Mouse (Mus musculus) liver (tissue): ENCODE measurements around the gene Dnah5.

Experiments used
- DNase-seq: peaks from one replicate; pipeline ENCODE4 v3.0.0-alpha.2; 2020; ENCODE audit warnings: mixed read lengths

Dnah5 gene

DNA sequence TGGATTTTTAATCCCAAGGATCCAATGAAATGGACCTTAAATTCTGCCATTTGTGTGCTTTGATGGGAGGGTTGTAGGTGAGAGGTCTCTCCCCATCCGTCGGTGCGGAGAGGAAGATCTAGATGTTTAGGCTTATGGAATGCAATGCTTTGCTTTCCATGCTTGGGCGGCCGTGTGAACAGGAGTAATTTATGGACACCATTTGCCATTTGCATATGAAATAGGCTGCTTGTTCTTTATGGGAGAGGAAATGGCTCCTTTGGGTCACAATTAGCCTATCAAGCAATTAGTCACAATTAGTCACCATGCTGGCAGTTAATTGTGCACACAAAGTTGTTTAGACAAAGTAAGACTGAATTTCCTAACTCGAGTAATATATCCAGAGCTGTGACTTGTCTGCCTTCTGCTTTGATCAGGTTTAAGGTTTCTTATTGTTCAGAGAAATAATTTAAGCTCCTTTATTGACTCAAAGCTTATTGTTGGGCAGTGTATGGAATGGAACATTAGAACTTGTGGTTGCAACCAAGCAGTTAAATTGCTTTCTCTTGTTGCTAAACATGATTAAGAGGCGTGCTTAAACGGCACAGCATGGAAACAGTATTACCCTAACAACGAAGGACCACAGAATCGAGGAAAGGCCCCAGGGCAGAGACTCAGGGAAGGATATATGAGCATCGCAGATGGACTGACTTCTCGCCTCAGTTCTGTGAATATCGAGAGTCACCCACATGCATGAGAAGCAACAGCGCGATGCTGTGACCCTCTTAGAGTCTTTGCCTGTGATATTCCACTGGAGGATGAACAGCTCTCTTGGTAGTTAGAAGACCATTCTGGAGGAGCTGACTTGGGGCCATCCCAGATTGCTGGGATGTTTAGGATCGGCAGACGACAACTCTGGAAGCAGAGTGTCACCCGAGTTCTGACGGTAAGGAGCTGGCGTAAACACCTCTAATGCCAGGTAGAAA lies at the start of gene Dnah5:
Gene Dnah5 (plus strand): TSS at position 642 of the 965 bp plus-strand sequence.
- no peak for DNase-seq

DNA sequence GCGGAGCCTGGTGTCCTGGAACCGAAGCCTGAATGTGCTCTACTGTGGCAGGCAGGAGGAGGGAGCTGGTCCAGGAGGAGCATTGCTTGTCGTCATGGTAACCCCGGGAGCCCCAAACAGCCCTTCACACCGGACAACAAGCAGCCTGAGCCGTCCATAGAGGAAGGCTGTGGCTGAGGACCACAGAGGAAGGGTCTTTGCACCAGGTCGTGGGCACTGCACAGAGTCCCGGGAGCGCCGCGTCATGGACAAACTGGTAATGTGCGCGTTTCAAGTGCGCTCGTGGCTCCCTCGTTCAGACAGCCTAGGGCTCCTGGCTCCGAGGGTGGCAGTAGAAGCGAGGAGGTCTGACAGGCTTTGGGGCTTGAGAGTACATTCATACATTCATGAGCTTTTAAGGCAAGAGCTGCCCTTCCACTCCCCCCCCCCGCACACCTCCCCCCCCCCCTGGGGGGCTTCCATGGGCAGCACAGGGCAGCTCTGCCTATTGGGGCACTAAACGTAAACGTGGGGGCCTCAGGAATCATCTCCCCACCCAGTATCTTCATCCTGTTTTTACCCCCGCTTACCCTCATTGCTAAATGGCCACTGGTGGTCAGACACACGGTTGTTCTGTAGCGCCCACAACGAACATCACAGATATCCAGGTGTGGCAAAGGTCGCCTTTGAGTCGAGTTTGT lies 48.6 kb upstream of the Dnah5 start:
- peak; percentile 15 for DNase-seq

DNA sequence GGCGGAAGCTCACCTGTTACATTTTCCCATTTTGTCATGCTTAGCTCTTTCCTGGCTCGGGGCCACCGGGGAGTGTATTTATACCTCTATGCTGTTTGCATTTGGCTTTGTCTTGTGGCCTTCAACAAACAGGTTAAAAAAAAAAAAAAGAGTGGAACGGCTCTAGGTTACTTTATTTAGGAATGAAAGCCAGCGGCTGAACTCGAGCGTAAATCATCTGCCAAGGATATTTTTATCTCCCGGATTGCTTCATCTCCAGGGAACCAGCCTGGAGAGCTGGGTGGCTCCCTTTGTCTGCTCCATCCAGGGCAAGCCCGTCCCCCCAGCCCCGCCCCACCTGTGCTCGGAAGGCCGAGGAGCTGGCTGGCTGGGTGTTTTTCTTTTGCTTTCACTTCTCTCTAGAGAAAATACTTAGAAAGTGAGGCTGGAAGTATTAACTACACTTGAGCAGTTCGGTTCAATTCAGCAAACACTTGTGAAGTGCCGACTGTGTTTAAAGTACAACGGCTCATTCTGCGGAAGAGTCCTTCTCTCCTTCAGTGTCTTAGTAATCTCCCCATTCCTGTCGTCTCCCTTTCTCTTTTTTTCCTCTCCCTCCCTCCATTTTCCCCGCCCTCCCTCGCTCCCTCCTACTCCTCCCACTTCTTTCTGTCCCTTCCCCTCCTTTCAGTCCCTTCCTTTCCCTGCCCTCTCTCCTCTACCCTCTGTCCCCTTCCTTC lies 44.6 kb upstream of the Dnah5 start:
- DNase-seq = peak; percentile 66

DNA sequence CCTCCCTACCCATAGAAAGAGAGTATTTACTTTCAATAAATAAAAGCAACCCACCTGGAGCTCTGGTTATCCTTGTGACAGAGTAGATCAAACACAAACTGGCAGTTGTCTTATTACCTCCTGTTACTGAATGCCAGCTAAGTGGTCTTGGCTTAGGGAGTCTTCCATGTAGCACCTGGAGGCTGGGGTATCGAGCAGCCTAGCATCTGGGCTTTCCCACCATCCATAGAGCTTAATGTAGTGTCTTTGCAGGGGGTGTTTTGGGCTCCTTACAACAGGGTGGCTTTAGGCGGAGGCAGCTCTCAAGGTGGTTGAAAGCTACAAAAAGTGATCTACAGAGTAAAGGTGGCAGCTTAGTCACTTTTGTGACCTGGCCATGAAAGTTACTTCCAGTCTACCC lies 41.3 kb upstream of the Dnah5 start:
- no peak for DNase-seq

DNA sequence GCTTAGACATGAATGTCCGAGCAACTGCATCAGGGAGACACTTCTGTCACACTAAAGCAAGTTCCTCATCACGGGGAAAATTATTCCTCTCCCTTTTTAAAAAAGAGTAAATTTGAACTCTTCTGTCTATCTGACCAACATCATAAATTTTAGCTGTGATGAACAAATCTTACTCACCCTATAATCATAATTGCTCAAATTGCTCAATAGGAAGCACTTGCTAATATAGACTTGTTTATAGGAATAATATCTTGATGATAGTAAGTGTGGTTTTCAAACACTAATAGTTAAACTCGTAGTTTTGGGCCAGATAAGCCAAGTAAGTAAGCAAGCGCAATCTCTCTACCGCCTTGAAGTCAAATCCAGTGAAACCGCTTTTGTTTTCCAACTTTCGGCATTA lies 38.3 kb upstream of the Dnah5 start:
- DNase-seq = no peak

DNA sequence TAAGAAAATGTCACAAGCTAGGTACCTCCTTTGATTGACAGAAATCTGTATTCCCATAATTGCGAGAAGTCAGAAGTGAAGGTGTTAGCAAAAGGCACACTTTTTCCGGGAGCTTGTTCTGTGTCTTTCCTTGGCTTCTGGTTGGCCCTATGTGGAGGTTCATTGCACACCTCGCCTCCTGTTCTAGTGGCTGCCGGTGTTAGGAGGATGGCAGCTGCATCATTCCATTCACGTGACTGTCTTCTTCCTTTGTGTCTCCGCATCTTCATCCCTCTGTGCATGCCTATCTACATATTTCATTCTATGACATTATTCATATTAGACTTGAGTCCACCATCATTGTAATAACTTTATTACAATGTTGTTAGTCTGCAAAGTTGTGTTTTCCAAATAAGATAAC lies 37.5 kb upstream of the Dnah5 start:
- no peak for DNase-seq

GRCm38 (mm10) chr15:28178951-28179350 lies 24.6 kb upstream of the Dnah5 start:
- DNase-seq = no peak

DNA sequence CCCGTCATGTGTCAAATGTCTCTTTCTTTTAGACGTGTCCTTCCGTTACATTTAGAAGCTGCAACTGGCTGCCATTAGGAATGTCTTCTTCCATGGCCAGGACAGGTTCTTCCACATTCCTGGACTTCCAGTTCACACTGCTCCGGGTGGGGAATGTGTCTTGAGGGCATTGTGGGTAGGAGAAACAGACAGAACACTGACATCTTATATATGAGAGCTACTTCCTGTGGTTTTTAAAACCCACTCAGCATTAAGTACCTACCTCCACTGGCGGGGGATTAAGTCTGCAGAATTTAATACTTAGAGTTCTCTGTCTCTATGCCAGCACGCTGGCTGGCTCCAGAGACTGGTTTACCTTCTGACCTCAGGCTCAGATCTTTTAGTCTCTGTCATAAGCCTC lies 24.0 kb upstream of the Dnah5 start:
- no peak for DNase-seq

DNA sequence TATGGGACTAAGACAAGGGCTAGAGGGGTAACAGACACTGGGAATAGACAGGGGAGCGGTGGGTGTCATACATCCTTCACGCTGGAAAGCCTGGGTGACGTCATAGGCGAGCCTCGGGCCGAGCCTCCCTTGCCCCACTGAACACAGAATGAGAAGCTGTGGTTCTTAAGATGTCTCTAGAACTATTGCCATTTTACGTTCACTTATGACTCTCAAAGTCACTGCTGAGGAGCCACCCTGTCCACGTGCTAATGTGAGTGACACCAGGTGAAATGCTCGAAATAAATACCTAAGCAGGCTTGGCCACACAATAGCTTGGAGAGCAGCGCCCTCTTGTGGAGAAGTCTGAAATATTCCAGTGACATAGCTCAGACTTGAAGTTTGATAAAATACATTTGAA lies 21.7 kb upstream of the Dnah5 start:
- DNase-seq = peak; percentile 46

DNA sequence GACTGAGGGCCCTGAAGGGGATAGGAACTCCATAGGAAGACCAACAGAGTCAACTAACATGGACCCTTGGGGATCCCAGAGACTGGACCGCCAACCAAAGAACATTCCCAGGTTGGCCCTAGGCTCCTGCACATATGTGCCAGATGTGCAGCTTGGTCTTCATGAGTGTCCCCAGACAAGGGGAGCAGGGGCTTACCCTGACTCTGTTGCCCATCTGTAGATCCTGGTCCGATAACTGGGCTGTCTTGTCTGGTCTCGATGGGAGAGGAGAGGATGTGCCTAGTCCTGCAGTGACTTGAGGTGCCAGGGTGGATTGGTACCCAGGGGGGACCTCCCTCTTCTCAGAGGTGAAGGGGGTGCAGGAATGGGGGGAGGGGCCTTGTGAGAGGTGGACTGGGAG lies 21.0 kb upstream of the Dnah5 start:
- DNase-seq = no peak

DNA sequence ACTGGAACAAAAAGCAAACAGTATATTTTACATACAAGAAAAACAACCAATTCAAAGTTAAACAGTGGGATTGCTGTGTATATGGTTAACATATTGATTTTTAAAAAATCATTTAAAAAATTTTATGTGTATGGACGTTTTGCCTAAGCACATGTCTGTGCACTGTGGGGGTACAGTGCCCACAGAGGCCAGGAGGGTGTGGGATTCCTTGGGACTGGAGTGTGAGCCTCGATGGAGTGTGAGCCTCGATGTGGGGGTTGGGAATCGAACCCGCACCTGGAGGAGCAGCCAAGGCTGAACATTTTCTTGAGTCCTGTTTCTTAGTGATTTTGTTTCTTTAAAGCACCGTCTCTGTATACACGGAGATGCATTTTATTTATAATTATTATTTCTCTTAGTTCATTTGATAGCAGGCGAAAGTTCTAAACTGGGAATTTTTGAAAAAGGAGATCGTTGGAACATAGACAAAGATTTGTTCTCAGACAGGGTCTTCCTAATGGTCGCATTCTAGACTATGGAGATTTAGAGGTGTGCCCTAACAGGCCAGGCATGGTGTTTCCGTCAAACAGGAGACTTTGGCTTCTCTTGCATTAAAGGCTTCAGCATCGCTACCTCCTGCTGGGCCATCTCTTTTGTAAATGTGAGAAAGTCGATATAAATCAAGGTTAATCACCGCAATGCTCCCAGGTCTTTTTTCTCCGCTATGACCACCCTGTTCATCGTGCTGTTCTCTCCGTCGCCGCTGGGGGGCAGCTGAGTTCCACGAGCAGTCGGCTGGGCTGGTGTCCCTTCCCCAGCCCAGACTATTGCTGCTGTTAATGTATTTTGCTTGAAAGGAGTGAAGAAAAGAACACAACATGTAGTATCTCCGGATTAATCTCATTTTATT lies 15.8 kb upstream of the Dnah5 start:
- peak; percentile 66 for DNase-seq

GRCm38 (mm10) chr15:28188361-28189011 lies 15.1 kb upstream of the Dnah5 start:
- no peak for DNase-seq

DNA sequence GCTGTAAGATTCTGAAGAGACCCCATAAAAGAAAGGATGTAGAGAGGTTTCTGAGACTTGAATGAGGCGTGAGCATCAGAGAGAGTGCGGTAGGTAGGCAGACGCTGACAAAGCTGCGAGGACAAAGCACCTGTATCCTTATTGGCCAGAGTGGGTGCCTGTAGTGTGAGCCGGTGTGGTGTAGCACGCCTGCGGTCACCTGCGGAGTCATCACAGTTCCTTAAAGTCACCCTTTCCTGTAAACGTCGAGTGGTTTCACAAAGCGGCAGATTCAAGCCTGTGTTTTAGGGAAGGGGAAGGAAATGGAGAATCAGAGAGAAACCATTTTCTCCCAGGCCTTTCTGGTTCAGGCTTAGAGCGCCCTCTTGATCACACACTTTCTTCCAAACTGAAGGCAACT lies 13.9 kb upstream of the Dnah5 start:
- DNase-seq = no peak

DNA sequence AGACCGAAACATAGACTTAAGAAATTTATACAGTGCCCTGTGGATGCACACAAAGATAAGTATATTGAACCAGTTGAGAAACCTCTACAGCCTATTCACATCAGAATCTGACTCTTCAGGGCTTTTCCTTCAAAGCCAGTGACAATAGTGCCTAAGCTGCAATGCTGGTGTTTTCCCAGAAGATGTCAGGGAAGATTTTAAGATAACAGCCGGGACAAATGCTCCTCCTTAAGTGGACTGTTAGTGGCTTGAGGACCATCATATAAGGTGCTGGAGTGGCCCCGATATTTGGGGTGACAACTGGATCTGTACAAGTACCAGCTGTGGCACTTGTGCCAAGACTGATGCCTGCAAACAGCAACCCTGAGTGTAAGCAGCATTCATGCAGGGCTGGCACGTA lies 4.9 kb upstream of the Dnah5 start:
- DNase-seq = no peak

DNA sequence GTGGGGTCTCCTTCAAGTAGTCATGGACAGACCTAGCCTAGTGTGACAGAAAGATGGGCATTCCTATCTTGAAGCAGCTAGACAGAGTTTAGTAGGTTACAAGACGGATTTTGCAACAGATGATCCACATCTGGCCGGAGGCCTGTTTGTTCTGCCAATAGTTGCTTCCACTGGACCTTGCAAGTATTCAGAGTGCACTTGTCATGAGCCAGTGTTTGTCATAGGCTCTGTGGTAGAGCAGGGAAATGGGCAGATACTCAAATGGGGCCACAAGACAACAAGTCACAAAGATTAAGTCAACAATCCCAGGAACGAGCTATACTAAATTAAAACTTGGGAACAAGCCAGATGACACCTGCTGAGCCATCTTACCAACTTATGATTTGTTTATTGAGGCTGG lies 1.1 kb downstream of the Dnah5 start:
- no peak for DNase-seq

- no peak for DNase-seq
Observed at GRCm38 (mm10) chr15:28207545-28207944, 4.0 kb downstream of the Dnah5 start.

GRCm38 (mm10) chr15:28213057-28213456 lies 9.5 kb downstream of the Dnah5 start:
- DNase-seq = no peak

DNA sequence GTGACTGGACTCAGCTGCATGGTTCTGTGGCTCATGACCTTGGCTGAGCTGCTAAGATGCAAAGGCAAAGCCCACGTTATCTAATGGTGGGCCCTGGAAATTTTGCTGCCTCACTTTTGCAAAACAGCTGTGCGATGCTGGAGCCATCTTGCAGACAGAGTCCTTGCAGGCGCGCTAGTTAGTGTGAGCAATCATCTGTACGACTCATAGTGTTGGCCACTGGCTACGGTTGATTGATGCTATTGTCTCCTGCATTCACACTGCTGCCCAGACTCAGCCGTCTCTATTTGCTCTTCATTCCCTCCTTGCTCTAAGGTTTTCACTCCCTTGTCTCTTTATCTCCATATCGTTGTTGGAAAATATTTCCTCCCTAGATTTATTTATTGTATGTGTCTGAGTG lies 12.8 kb downstream of the Dnah5 start:
- no peak for DNase-seq

- no peak for DNase-seq
Observed at GRCm38 (mm10) chr15:28227316-28227715, 23.8 kb downstream of the Dnah5 start.

GRCm38 (mm10) chr15:28260250-28260649 lies 56.7 kb downstream of the Dnah5 start:
- no peak for DNase-seq

- no peak for DNase-seq
Observed at GRCm38 (mm10) chr15:28299438-28299837, 95.9 kb downstream of the Dnah5 start.

DNA sequence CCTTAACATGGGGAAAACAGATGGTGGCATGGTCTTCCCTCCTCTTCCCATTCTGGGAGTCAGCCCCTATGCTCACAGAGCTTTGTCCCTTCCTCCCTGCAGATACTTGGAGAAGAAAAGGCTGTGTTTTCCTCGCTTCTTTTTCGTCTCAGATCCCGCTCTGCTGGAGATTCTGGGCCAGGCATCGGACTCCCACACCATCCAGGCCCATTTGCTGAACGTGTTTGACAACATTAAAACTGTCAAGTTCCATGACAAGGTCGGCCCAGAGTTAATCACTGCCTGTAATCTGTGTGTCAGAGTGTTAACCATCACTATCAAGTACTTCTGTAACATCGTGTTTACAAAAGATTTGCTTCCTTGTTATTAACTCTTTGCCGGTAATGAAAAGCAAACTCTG lies 103.6 kb downstream of the Dnah5 start:
- DNase-seq = no peak
